Mouse (Mus musculus) adrenal gland, postnatal 4 days (tissue): Measurements from ENCODE around the gene Txnrd2. TPM values are rescaled to one million over a fixed set of nuclear protein-coding genes. Genes with fewer than 3 reads are reported as not detected.

ENCODE experiments used
- total RNA-seq, 2 experiments: library from RNA; stranded (reverse); gene quantifications; 2 replicates each; pipeline ENCODE4 v1.2.3; 2021

Txnrd2 gene
- total RNA-seq, 2 experiments from 2014 or later = 60.2 to 67.6 TPM

Other genes with a start within 250 kb of the Txnrd2 start
- not detected for gene Ccdc188, start 208.5 kb upstream of the Txnrd2 start, total RNA-seq
- 10 to 100 TPM; 26.7 to 27.0 TPM for gene Zdhhc8, start 191.2 kb upstream of the Txnrd2 start, total RNA-seq
- 10 to 100 TPM; 55.7 to 58.8 TPM for gene Trmt2a, start 177.7 kb upstream of the Txnrd2 start, total RNA-seq
- gene Ranbp1, start 177.7 kb upstream of the Txnrd2 start, total RNA-seq = 100 to 1,000 TPM; 167 to 187 TPM
- gene Gm49776, start 168.1 kb upstream of the Txnrd2 start, total RNA-seq = not detected
- 10 to 100 TPM; 49.7 to 58.4 TPM for gene Dgcr8, start 137.1 kb upstream of the Txnrd2 start, total RNA-seq
- 10 to 100 TPM; 42.3 to 45.5 TPM for gene Tango2, start 78.3 kb upstream of the Txnrd2 start, total RNA-seq
- 10 to 100 TPM; 56.9 to 59.4 TPM for gene Arvcf, start 78.2 kb upstream of the Txnrd2 start, total RNA-seq
- 100 to 1,000 TPM in 1 of 2 experiments, 10 to 100 TPM in 1; 99.0 to 129 TPM for gene Comt, start 468 bp downstream of the Txnrd2 start, total RNA-seq
- 1 to 10 TPM; 5.6 to 9.2 TPM for gene Gnb1l, start 72.3 kb downstream of the Txnrd2 start, total RNA-seq
- gene Rtl10, start 72.5 kb downstream of the Txnrd2 start, total RNA-seq = 10 to 100 TPM in 1 of 2 experiments, 1 to 10 TPM in 1; 9.5 to 11.0 TPM
- gene Tbx1, start 164.3 kb downstream of the Txnrd2 start, total RNA-seq = 1 to 10 TPM in 1 of 2 experiments, under 1 TPM in 1; 0.59 to 1.0 TPM
- 1 to 10 TPM in 1 of 2 experiments, under 1 TPM in 1; 0.39 to 1.1 TPM for gene Gp1bb, start 196.0 kb downstream of the Txnrd2 start, total RNA-seq
- 10 to 100 TPM in 1 of 2 experiments, 1 to 10 TPM in 1; 7.3 to 10.7 TPM for gene Gm49601, start 200.0 kb downstream of the Txnrd2 start, total RNA-seq
- 10 to 100 TPM; 18.9 to 28.7 TPM for gene Sept5, start 203.6 kb downstream of the Txnrd2 start, total RNA-seq